Mouse (Mus musculus) urinary bladder, adult 18-20 months (tissue): ENCODE measurements around the gene Ankrd65.
A peak's percentile ranks its signal among the peaks of the same experiment; 100 is the strongest.
"Not testable (repeated sequence)": the region's sequence is repeated elsewhere in the genome, so short reads cannot be mapped to it uniquely, and the experiment has no call there.

ENCODE experiments used
- DNase-seq, 2 experiments: peaks; one replicate each; pipeline ENCODE4 v3.0.0; 2022; ENCODE audit warnings: low spot score in 2 of 2, mixed read lengths in 2 of 2

The Ankrd65 gene

DNA sequence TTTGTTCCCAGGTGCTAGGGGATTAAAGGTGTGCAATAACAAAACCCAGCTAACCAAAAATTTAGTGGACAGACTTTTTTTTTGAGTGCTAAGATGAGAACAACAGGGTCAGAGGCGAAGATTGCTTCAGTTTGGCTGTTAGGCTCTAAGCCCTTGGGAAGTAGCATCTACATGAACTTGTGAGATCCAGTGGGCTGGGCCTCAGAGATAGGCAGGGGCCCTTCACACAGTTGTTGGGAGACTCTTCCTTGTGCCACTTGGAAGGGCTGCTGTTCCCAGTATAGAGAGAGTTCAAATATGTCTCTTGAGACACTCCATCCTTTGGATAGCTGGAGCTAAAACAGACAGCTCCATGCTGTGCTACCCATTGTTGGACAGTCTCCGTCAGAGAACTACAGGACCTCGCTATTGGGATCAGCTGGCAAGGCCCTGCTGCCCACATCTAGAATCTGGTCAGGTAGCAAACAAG, at the start of gene Ankrd65:
Gene Ankrd65, plus strand, starts transcription at position 419 of the 469 bp plus-strand sequence.
- no peak for DNase-seq

DNA sequence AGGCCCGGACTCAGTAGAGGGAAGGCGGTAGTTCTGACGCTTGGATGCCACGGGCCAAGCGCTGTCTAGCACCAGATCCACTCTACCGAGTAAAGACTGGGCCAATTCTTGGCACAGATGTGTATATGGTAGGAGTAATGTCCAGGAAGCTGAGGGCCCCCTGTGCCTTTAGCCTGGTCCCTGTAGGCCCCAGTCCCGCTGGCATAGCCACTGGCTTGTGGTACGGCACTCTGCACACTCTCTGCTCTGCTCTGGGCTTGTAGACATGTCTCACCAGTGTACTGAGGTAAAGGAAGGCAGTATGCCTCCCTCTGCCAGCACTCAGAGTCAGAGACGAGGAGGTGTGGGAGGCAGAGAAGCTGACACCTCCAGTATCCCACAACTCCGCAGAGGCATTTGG, 49.6 kb upstream of the Ankrd65 start:
- DNase-seq, result not testable (repeated sequence)

DNA sequence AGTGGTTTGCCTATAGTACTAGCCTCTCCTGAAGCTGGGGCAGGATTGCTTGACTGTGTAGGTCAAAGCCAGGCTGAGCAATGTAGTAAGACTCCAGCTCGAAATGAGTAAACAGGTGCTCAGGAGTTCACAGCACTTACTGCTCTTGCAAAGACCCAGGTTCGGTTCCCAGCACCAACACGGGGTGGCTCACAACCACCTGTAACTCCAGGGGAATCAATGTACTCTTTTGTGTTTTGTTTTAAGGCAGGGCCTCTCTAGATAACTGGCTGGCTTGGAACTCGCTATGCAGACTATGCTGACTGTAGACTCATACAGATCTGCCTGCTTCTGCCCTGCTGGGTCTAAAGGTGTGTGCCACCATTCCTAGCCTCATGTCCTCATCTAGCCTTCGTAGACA, 47.6 kb upstream of the Ankrd65 start:
- DNase-seq, result no peak

DNA sequence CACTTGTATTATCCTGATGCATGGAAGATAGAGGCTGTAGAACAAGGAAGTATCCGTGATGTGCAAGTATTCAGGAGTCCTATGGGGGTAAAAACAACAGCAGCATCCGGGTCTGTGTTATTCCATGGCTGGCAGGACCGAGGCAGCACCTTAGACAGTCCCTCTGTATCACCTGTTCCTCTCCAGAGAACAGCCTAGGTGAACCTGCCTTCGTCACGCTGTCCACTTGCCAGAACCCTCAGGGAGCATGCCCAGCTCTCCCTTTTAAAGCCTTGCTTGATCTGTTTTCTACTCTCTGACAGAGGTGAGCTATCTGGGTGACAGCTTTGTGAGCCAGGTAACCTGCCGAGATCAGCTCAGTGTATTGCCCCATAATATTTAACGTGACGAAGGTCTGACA, 45.8 kb upstream of the Ankrd65 start:
- DNase-seq, result no peak

DNA sequence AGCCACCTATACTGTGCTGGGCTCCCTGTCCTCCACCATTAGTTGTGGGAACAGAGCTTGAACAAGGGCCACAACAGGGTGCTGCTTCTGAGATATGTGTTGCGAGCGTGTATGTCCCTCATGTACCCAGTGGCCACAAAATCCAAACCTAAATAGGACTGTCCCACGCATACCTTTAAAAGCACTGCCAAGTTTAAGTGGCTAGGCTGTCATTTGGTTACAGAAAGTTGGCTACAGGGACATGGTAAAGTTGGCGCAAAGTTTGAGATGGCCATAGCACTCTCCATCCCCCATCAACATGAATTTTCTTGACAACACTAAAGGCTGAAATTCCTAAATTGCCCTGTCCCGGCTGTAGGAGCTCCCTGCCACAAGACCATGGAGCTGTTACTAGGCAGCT, 45.1 kb upstream of the Ankrd65 start:
- DNase-seq, result no peak

DNA sequence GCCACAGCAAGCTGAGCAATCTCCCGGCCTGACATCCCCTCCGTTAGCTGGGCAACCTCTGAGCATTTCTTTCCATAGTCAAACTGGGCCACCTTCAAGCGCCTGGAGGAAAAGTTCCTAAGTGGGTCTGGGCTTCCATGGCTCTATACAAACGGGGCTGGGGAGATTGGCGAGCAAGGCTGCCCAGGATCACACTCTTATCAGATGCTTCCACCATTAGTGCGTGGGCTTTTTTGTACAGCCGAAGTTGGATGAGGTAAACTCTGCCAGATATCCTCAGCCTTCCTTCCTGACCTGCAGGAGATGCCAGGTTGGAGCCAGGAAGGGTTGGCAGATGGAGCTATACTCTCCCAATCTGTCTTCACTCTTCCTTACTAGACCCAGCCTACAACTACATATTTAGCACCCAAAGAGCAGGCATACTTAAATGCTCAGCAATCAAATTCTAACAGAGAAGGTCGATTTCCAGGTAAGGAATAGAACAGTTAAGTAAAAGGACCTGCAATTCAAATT, 44.1 kb upstream of the Ankrd65 start:
- DNase-seq, result no peak

DNA sequence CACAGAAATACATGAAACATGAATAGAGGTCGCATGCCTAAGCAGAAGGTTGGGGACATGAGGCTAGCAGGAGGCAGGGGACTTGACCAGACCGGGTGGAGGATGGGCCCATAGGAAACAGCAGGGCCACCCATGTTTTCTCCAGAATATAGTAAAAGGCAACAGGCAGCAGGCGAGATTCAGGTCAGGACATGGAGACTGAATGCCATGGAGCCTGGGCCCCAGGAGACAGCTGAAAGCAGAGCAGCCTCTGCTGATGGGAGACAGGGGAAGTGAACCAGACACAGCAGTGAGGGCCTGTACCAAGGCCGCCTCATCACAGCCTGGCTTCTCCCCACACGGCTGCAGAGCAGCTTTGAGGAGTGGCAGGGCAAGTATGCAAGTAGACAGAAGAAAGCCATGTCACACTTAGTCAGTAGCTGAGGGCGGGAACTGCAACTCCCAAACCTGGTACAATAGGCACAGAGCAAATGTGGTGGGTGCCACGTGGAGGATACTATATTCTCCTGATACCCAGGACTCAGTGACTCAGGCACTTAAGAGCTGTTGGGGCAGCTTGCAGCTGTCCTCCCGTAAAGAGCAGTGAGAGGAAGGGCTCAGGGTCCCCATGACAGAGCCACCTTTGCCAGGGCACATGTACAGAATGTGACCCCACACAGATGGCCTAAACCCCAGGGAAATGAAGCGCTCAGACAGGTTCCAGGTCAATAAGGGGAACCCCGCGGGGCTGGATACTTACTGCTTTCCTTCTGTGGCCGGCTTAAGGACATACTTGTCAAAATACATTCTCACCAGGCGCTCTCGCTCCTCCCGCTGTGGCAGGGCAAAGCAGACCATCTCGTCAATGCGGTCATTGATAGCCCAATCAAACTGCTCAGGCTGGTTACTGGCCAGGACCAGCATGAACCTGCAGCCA, 43.4 kb upstream of the Ankrd65 start:
- no peak for DNase-seq

DNA sequence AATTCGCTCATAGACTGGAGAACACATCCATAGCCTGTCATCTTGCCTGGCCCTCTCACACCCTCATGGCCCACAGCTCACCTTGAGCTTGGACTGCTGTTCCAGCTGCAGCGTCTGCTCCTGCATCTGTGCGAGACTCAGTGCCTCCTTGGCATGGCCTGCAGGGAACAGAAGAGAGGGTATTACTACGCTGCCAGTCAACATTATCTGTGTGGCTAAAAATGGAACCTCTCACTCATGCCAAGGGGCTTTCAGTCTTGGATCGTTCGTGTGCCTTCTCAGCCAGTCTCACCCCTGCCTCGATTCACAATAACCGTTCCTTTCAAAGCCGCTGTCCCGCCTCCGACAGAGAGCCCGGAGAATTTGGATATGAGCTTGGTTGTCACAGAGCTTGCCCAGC, 33.2 kb upstream of the Ankrd65 start:
- no peak for DNase-seq

DNA sequence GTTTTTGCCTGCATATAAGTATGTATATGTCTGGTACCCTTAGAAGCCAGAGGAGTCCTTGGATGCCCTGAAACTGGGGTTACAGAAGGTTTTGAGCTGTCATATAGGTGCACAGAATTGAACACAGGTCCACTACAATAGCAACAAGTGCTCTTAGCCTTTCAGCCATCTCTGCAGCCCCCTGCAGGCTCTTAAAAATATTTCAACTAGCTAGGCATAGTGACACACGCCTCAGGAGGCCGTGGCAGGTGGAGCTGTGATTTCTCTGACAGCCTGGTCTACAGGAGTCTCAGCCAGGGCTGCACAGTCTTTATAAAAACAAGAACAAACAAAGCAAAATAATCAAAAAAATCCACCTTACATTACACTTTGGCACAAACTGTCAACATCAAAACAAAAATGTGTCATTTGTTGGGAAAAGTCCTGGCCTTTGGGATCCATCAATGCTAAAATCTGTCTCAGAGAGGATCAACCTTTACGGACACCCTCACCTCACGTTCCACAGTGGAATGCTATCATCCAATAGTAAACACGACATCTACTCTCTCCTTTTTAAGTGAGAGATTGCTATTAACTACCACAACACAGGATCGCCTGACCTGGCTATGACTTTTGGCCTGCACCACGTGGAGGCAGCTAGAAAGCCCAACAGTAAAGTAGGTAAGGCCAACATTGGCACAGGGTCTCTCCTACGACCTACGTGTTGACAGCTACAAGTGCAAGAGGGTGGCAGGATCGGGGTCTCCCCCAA, 30.2 kb upstream of the Ankrd65 start:
- no peak for DNase-seq

DNA sequence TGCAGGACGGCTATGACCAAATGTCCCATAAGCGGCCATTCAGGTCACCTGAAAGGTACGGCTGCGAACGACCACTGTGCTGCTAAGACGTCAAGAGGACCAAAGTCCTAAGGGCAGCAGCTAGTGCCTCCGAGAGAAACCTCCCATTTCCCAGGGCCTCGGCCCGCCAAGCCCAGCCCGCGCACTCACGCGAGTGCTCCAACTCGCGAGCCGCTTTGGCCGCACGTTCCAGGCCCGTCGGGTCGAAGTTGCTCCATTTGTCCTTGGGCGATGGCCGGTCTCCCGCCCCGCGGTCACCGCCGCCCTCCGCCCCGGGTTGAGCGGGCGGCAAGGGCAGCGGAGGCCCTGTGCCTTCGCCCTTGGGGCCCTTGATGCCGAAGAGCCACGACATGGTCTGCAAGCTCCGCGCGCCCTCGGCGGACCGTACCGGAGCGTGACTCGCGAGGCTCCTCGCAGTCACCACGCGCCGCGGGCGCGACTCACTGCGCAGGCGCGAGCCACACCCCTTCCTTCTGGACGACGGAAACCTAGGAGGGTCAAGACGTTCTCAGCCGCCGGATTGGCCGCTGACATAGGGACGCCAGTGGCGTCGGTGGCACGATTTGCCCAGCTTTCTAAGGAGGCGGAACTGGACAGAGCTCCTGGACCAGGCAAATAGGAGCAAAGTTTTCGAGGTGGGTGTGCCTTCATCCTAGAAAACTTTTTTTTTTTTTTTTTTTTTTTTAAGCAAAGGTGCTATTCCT, 29.5 kb upstream of the Ankrd65 start, which contains the start of gene Atad3a:
Gene Atad3a, minus strand, starts transcription at position 481 of the 743 bp plus-strand sequence.
- peak; percentile 96 to 97 for DNase-seq

DNA sequence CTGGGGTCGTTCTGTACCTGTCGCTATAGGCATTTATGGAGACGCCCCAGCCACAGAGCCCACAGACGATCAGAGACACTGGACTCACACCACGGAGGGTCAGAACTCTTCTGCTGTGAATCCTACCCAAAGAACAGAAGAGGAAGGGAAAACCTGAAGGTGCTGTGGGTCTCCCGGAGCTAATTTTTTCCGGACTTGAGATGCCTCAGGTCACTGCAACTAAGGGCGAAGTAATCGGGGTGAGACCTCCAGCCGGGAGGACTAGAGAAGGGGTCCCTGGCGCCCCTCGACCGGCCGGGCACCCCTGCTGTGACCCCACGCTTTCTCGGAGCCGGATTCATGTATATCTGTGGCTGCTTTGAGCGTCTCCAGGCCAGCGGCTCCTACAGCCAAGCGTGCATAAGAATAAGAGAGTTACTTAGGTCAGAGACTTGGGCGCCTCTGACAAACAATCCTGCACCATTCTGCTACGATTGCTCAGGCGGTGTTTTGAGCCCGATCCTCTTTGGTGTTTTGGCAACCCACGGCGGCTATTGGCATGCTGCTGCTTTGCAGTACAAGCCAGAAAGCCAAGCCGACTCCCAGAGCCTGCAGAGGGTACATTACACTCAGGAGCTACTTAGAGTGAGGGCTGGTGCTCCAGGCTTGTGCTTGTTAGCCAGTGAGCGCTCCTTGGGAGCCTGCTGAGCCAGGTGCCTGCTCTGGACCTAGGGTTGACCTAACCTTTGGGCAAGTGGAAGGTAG, 28.7 kb upstream of the Ankrd65 start:
- DNase-seq, result no peak

DNA sequence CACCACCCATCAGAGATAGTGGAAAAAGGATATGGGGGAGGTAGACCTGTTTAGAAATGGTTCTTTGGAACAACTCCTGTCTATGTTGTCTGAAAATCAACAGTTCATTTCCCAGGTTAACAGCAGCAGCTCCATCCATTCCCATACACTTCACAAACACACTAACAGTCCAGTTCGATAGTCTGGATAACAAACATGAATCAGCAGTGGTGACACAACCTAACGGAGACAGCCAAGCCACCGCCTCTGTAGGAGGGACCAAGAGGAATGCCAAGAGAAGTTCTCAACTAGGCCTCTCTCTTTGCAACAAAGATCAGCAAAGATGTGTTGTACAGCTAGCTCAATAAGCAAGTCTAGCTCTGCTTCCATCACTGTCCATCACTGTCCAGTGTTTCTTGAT, 27.9 kb upstream of the Ankrd65 start:
- no peak for DNase-seq

DNA sequence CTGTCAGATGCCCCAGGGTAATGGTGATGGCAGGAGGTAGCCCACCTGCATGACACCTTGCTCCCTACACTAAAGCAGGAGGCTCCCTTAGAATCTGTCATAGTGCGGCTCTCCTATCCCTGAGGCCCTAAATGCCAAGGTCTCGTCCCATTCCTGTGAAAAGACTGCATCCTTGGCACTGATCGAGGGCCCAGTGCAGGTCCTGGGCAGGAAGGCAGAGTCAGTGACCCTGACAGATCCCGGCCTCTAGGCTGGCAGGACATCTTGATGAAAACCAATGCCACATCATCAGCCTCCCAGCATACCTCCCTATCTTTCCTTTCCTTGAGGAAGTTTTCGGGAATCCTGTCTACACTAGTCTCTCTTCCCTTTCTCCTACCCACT, 20.8 kb upstream of the Ankrd65 start:
- no peak for DNase-seq

DNA sequence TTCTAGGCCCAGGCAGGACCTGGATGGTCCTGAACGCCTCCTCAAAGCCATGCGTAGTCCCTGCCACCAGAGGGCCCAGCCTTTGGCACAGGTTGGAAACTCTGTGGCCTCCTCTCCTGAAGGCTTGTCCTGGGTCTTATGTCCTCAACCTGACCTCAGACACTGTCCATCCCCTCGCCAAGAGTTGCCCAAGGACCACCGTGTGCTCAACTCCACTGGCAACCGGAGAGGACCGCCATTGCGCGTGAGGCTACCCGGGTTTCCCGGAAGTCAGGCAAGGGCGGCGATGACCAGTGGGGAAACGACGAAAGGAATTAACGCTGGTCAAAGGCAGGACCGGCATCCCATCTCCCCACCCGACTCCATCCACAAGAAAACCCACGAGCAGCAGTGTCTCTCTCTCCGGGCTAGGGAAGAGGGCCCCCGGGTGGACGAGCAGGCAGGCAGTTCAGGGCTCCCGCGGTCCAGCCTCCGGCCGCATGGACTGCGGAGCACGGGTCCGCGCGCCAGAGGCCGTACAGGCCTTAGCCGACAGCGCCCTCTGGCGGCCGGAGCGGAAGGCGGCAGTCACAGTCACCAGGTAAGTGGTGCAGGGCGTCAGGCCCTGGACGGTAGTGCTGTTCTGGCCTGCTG, 20.2 kb upstream of the Ankrd65 start:
- DNase-seq, result peak; percentile 85 to 92

DNA sequence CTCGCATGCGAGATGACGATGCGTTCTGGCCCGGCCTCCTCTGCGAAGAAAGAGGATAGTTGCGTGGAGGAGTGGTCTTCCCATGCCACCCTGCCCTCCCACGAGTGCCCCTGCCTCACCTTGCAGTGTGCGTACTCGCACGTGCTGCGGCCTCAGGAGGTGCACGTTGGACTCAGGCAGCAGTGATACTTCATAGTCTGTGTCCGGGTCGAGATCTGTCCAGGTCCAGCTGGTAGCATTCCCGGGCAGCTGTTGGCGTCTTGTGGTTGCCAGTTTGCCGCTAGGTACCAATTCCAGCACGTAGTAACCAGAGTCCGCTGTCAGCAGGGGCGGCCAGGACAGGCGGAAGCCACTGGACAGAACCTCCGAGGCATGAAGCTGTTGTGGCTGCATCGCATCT, 19.6 kb upstream of the Ankrd65 start:
- no peak for DNase-seq

DNA sequence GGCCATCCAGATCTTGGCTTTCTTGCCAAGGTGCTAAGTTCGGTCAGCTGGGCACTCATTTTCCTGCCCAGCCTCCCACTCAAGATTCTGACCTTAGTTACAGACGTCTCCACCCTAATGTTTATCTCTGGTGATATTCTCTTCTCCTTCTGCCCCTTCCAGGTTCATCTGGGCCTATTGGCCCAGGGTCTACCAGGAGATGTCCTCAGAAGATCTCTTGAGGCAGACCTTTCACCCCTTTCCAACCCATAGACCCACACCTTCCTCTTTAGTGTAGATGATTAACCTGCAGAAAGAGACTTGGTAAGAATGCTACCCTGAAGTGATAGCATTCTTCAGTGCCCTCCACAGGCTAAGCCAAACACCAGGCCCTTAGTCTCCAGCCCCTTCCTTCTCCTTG, 18.5 kb upstream of the Ankrd65 start:
- DNase-seq, result no peak

DNA sequence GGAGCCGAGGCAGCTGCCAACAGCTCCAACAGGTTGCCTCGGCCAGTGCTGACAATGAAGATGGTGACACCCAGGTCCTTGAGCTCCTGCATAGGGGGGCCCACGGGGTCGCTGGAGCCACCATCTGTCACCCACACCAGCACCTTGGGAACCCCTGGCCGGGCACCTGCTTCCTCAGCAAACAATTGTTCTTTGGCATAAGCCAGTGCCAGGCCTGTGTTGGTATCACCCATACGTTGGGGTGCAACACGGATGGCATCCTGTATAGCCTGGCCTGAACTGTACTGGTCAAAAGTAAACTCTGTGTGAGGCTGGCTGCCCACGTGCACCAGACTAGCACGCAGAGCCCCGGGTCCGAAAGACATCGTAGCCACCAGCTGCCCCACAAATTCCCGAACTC, 17.5 kb upstream of the Ankrd65 start:
- DNase-seq, result no peak

DNA sequence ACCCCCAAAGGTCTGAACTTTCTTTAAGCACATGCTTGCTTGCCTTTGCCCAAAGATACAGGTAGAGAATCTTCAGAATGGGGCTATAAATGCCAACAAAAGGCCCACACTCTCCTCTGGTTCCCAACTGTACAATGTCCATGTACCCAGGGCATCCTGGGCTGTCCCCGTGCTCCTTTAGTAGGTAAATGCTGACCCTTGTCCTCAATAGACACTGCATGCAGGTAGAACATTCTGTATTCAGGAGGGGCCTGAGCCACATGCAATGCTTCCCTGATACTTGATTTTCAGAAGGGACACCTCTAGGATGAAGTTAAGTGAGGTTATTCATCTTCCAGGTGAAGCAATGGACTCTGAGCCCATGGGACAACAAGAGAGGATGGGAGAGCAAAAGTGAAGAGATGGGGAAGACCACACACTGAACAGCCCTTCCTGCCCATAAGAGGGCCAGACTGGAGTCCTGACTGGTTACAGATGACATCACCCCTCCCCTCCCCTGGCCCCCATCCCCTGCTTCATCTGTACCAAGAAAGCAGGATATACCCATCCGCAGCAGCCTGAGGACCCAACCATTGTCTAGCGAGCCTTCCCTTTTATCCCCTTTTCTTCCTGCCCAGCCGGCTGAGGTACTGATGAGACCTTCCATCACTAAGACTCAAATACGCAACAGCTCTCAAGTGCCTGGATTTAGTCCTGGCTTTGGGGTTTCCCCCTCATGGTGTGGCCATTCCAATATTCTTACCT, 16.7 kb upstream of the Ankrd65 start:
- no peak for DNase-seq

DNA sequence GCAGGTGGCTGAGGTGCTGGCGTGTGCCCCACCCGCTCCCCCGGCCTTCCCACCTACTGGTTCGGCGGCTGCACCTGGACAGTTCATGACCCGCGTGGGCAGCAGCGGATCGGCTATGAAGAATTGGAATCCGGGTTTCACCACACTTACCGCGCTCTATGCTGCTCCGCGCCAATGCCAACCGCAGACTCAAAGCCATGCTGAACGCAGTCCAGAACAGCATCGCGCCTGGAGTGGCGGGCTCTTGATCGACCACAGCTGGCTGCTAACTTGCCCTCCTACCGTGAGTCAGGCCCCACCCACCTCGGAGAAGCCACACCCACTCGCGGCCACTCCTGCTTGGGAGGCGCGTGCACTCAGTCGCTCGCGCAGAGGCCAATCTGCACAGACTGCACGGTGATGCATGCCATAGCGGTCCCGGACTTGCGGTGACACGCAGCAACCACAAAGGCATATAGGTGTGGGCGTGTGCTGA, 15.9 kb upstream of the Ankrd65 start, which contains the start of gene Vwa1:
Gene Vwa1, minus strand, starts transcription at position 419 of the 475 bp plus-strand sequence.
- DNase-seq, result peak; percentile 92 to 97
